Mouse (Mus musculus) mouse embryonic stem cell (cell line): Measurements from ENCODE around the gene Map2k7.

Source experiments
- in situ Hi-C, 2 experiments: fragments of 300-500 bp; cut with MboI; formaldehyde crosslinking; loops; 1 replicate in 1 of 2; 3 replicates in 1 of 2; pipeline ENCODE4 v1.14.3; 2019 to 2020; ENCODE audit warnings: low sequenced_read_pairs in 2 of 2, low pct_unique_long_range_greater_than_20kb in 1 of 2, mixed read lengths in 1 of 2; ENCODE audit not compliant: unreplicated experiment in 1 of 2

The Map2k7 gene

DNA sequence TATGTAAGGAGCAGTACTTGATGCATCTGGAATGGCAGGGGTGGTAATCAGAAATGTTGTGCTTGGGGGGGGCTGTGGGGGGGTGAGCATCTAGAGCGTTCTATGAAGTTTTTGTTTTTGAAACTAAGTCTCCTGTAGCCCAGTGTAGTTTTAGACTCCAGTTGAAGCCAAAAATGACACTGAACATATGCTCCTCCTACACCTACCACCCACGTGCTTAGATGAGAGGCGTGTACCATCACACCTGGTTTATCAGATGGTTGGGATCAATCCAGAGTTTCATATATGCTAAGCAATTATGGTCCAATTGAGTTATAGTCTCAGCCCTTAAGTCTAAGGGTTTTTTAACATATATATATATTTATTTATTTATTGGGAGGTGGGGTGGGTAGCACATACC lies 18.9 kb upstream of the Map2k7 start:
- in situ Hi-C loops = no loop called here

- in situ Hi-C loops = no loop called here
Observed at GRCm38 (mm10) chr8:4222059-4222458, 16.5 kb upstream of the Map2k7 start.

DNA sequence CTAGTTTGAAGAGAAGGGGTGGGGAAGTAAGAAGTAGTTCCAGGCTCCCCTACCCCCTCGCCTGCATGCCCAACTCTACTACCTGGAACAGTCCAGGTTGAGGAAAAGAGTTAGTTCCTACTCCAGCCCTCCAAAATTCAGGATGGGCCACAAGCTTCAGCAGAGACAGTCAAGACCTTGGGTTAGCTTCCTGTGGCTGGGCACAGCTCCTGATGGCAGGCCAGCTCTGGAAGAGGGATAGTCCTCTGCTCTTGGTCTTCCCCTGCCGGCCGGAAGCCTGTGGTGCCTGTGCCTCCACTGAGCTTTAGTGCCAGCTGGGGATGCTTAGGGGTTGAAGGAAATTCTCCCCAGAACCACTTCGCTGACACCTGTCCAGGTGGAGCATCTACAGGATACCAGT lies 12.2 kb upstream of the Map2k7 start:
- in situ Hi-C loops = no loop called here

DNA sequence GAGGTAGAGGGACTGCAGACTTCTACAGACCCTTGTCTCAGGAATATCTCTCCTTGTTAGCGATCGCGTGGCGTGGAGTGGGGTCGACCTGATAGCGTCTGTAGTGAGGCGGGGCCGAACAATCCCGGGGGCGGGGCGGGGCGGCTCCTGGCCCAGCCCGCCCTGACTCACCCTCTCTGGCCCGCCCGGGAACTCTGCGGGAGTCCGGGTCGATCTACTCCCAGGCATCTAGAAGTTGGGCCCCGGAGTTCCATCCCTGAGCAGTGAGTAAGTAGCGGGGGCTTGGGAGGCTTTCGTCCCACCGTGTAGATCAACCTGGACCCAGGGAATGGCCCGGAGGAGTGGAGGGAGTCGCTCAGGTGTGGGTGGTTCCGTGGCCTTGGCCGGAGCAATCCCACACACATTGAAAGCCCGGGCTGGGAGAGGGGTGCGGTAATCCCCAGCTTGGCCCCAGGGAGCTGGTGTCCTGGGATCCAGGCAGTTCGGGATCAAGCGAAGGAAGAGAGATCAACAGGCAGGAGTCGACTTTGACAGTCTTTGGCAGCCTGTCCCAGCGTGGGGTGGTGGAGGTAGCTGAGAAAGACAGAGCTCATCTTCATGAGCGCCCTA lies 11.7 kb upstream of the Map2k7 start, which contains the start of gene Lrrc8e:
Lrrc8e (plus strand) TSS at position 89 of the 609 bp plus-strand sequence.
- in situ Hi-C loops = no loop called here

GRCm38 (mm10) chr8:4227919-4228318 lies 10.6 kb upstream of the Map2k7 start:
- in situ Hi-C loops = no loop called here

DNA sequence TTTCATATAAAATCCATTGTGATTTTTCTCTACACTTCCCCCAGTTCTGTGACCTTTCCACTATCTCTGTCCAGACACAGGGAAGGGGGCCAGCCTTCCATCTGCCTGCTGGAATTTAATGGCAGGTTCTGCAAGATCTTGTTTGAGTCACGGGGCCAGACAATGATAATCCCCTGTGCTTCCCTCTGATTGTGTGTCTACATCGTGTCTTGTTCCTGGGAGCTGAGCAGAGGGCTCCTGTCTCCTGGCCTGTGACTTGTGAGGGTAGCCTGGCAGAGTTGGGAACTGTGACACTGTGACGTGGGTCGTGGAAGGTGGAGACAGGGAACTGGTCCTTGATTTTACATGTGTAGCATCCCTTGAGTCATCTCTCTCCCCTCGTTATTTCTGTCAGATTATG lies 8.8 kb upstream of the Map2k7 start:
- in situ Hi-C loops = no loop called here

DNA sequence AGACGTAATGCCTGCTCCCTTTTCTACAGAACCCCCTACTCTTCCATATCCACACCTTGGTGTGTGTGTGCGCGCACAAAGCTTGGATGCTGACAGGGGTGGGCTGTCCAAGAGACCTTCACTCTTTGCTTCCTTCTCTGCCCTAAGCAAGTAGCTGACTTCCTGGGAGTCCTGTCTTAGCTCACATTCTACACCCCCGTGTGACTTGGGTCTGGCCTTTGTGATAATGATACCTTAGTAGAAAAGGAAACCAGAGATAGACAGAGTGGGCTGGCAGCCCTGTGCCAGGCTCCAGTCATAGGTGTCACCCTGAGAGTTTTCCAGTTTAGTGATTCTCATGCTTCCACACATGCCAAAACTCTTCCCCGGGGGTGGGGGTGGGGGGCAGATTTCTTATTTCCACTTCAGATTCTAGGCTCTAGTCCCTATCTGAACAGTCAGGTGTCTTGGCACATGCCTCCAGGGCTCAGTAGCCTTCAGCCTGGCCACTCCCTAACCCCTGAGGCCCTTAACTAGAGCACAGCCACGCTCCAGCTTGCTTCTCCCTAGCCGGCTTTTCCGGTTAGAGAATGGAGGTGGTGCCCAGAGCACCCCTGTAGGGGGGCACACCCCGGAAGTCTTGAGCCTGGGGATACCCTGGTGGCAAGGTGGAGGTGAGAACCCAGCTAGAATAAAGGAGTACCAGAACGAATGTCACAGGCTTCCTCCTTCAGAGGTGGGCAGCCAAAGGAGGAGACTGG lies 7.8 kb upstream of the Map2k7 start:
- in situ Hi-C loops = no loop called here

DNA sequence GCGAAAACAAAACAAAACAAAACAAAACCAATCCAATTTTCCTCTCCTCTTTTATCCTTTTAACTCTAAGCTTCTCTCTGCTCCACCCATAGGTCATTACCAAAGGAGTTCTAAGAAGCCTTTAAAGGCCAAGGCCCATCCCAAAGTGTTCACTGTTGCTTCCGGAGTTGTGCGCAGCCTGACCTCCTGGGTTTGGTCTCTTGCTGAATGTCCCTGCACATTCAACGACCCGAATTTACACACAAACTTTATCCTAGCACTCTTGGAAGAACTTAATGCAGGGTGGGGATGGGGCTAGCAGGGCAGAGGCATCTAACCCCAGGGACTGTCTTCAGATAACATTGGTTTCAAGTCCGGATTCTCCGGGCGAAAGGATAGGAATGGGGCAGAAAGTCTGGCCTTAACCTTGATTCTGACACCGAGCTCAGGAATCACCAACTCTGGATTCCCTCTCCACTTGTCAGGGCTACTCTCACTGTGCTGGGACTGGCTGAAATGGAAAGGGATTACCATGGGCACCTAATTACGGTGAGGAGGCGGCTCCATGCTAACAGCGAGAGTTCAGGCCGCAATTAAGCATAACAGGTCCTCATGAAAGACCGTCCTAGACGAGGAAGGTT lies 616 bp upstream of the Map2k7 start:
- in situ Hi-C loops = no loop called here

DNA sequence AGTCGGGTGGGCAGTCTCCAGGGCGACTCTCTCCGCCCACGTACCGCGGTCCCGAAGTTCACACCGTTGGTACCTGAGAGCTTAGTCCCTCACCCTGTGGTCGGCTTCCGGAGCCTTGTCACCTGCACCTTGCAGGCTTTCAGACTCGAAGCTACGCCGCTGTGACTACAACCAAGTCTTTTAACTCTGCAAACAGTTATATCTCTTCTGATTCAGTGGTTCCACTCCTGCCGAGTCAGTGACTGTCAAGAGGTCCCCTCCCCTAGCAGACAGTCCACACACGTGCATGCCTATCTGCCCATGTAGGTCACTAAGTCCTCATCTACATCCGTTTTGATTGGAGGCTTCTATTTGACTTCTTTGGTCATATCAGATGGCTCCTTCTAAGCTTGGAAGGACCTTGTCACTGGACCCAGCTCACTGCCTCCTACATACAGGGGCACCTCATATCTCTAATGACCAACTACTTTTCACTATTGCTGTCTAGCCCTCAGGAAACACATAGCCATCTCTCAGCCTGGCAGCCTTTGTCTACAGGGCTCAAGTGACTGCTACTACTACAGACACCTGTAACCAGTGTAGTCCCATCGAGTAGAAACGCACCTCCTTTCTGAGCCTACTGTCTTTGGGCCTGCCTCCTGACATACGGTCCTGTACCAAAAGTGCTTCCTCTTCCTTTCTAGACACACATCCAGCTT lies 802 bp downstream of the Map2k7 start:
- in situ Hi-C loops = no loop called here

- in situ Hi-C loops = no loop called here
Observed at GRCm38 (mm10) chr8:4245061-4245460, 6.5 kb downstream of the Map2k7 start.

GRCm38 (mm10) chr8:4245737-4246136 lies 7.2 kb downstream of the Map2k7 start:
- in situ Hi-C loops = no loop called here

- in situ Hi-C loops = no loop called here
Observed at GRCm38 (mm10) chr8:4247241-4247640, 8.7 kb downstream of the Map2k7 start.

- in situ Hi-C loops = no loop called here
Observed at GRCm38 (mm10) chr8:4247951-4248540, 9.5 kb downstream of the Map2k7 start, which contains the start of gene Tgfbr3l. TSS of gene Tgfbr3l (plus strand) at chr8:4248214.

DNA sequence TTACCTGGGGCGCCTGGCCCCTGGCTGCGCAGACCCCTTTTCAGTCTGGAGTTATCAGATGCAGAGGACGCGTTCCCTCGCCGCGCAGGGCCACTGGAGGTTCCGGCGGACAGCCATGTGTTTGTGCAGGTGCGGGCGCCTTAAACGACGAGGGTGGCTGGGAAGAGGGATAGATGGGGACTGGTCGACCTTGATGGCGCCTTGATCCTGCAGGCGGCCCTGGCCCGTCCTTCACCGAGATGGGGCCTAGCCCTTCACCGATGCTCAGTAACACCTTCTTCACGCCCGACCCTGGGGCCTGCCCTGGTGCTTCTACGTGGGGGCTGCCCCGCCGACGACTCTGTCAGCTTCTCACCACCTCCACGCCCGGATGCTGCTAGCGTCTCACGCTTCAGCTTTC lies 10.7 kb downstream of the Map2k7 start:
- in situ Hi-C loops = no loop called here

GRCm38 (mm10) chr8:4250306-4250970 lies 11.9 kb downstream of the Map2k7 start:
- in situ Hi-C loops = no loop called here

GRCm38 (mm10) chr8:4252116-4252760 lies 13.7 kb downstream of the Map2k7 start:
- in situ Hi-C loops = no loop called here

DNA sequence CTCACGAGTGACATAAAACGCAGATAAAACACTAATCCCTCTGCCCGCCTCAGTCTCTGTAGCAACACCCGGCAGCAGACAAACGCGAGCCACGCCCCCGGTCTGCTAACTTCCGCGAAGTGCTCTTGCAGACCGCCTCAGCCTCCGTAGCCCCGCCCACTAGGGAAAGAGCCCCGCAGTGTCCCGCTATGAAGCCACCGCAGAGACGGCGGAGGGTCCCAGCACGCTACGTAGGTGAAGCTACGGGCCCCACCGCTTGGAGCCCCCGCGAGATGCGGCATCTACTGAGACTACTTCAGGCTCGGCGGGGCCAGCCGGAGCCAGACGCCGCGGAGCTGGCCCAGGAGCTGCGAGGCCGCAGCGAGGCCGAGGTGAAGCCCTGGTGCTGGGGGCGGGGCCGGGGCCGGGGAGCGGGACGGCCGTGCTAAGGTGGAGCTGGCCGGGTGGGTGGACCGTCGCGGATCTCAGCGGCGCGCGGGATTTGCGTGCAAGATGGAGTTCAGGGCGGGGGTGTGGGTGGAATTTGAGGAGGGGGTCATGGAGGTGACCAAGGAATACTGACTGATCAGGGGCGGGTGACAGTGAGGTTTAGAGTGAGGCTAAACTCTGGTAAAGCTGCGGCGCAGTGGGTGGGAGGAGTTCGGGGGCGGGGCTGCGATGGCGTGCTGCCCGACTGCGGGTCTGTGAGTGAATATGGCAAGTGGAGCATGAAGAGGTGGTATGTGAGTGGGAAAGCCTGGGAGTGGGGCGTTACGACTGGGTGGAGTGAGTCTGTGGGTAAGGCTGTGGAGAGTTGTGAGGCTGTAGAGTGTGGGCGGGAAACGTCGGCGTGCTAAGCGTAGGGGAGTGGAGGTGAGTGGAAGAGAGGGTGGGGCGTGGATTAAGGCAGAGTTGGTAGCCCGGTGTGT lies 14.6 kb downstream of the Map2k7 start, which contains the start of gene Snapc2:
Snapc2 (plus strand) TSS at position 147 of the 908 bp plus-strand sequence.
- in situ Hi-C loops = no loop called here
